Mouse (Mus musculus) lung, adult 2 months (tissue): ENCODE measurements at regions not wholly inside any gene's neighbourhood (a gene's known extent, or its start where the extent isn't known, plus 50 kb on each side); places are given as distances from the start of the nearest gene placed in this dataset.

Experiments
- CTCF ChIP-seq: fragments of 200-500 bp; IDR thresholded peaks from 2 replicates; pipeline ENCODE4 v1.5.1; 2011; ENCODE audit warnings: mild to moderate bottlenecking, low read length, control low read depth; ENCODE audit not compliant: insufficient read depth
- POLR2A ChIP-seq: fragments of 200-500 bp; IDR thresholded peaks from 2 replicates; pipeline ENCODE4 v1.6.1; 2011; ENCODE audit warnings: low read depth, mild to moderate bottlenecking, control low read depth, low read length, borderline replicate concordance; ENCODE audit errors: extremely low read depth

GRCm38 (mm10) chr14:58180724-58181123, 110.4 kb downstream of the Fgf9 start:
- TF ChIP-seq CTCF (no peak), POLR2A (no peak)
